Mouse (Mus musculus) E14TG2a.4 (cell line): ENCODE results near the gene Cela2a.
A peak's percentile ranks its signal among the peaks of the same experiment; 100 is the strongest.

ENCODE experiments used
- H3K27me3 ChIP-seq: 2 replicates; pipeline ENCODE4 v1.6.1; 2014; ENCODE audit warnings: low read length, control low read depth; ENCODE audit not compliant: insufficient read depth
- H3K36me3 ChIP-seq: 2 replicates; pipeline ENCODE4 v1.6.1; 2014; ENCODE audit warnings: low read length, control low read depth; ENCODE audit not compliant: insufficient read depth
- H3K4me1 ChIP-seq: replicated peaks from 2 replicates; pipeline ENCODE4 v1.6.1; 2014; ENCODE audit warnings: low read depth, low read length, control low read depth
- H3K4me3 ChIP-seq: replicated peaks from 2 replicates; pipeline ENCODE4 v1.5.1; 2014; ENCODE audit warnings: mild to moderate bottlenecking, low read length
- H3K9me3 ChIP-seq: 2 replicates; pipeline ENCODE4 v1.6.1; 2014; ENCODE audit warnings: low read length, control low read depth
- CTCF ChIP-seq: conservative IDR thresholded peaks from 2 replicates; pipeline ENCODE4 v1.5.1; 2014; ENCODE audit warnings: low read length
- NANOG ChIP-seq: IDR thresholded peaks from 2 replicates; pipeline ENCODE4 v1.6.1; 2014; ENCODE audit warnings: borderline replicate concordance, low read length, mixed read lengths
- POU5F1 ChIP-seq: IDR thresholded peaks from 2 replicates; pipeline ENCODE4 v1.6.1; 2014; ENCODE audit warnings: low read length, borderline replicate concordance

Cela2a gene

GRCm38 (mm10) chr4:141790524-141790990 lies 35.4 kb downstream of the Cela2a start, which contains the start of gene Dnajc16:
Gene Dnajc16, minus strand, starts transcription at chr4:141790931.
- TF ChIP-seq POU5F1 (no peak), CTCF (no peak), NANOG (no peak)
- H3K36me3 ChIP-seq, result peaks cover 22% of the 10 kb centered on the region
- H3K9me3 ChIP-seq, result no peaks in the 10 kb centered on the region
- peak within 1 kb of the TSS; percentile 99 for H3K4me3 ChIP-seq
- H3K4me1 ChIP-seq, result peaks cover 44% of the 10 kb centered on the region
- H3K27me3 ChIP-seq, result no peaks in the 10 kb centered on the region

GRCm38 (mm10) chr4:141789564-141790218 lies 36.3 kb downstream of the Cela2a start:
- TF ChIP-seq POU5F1 (no peak), CTCF (no peak), NANOG (no peak)

GRCm38 (mm10) chr4:141787462-141787861 lies 38.5 kb downstream of the Cela2a start:
- Histone ChIP-seq H3K4me3 (no peak overlapping the region), H3K4me1 (peaks cover 48% of the 10 kb centered on the region), H3K36me3 (peaks cover 52% of the 10 kb centered on the region), H3K9me3 (no peaks in the 10 kb centered on the region), H3K27me3 (no peaks in the 10 kb centered on the region)
- TF ChIP-seq NANOG (no peak), POU5F1 (no peak), CTCF (no peak)

More at GRCm38 (mm10) chr4:141789564-141790218, 36.3 kb downstream of the Cela2a start:
- Histone ChIP-seq H3K27me3 (no peaks in the 10 kb centered on the region), H3K4me3 (peak overlapping the region; percentile 99), H3K36me3 (peaks cover 30% of the 10 kb centered on the region), H3K9me3 (no peaks in the 10 kb centered on the region), H3K4me1 (peaks cover 51% of the 10 kb centered on the region)

GRCm38 (mm10) chr4:141787046-141787445 lies 38.9 kb downstream of the Cela2a start:
- H3K36me3 ChIP-seq, result peaks cover 56% of the 10 kb centered on the region
- H3K4me3 ChIP-seq, result no peak overlapping the region
- peaks cover 44% of the 10 kb centered on the region for H3K4me1 ChIP-seq
- H3K27me3 ChIP-seq, result no peaks in the 10 kb centered on the region
- TF ChIP-seq NANOG, result no peak
- TF ChIP-seq POU5F1, result no peak
- TF ChIP-seq CTCF, result no peak
- H3K9me3 ChIP-seq, result no peaks in the 10 kb centered on the region

GRCm38 (mm10) chr4:141786141-141786540 lies 39.8 kb downstream of the Cela2a start:
- peaks cover 34% of the 10 kb centered on the region for H3K4me1 ChIP-seq
- peaks cover 65% of the 10 kb centered on the region for H3K36me3 ChIP-seq
- H3K9me3 ChIP-seq, result no peaks in the 10 kb centered on the region
- H3K4me3 ChIP-seq, result no peak overlapping the region
- TF ChIP-seq CTCF (no peak), POU5F1 (no peak)
- no peaks in the 10 kb centered on the region for H3K27me3 ChIP-seq

GRCm38 (mm10) chr4:141784835-141785234 lies 41.1 kb downstream of the Cela2a start:
- Histone ChIP-seq H3K9me3 (no peaks in the 10 kb centered on the region), H3K36me3 (peaks cover 78% of the 10 kb centered on the region), H3K4me3 (no peak overlapping the region), H3K4me1 (peaks cover 29% of the 10 kb centered on the region), H3K27me3 (no peaks in the 10 kb centered on the region)
- TF ChIP-seq POU5F1 (no peak), NANOG (no peak), CTCF (no peak)

GRCm38 (mm10) chr4:141781201-141781985 lies 44.6 kb downstream of the Cela2a start:
- Histone ChIP-seq H3K36me3 (peaks cover 89% of the 10 kb centered on the region), H3K4me1 (peaks cover 18% of the 10 kb centered on the region), H3K4me3 (no peak overlapping the region), H3K27me3 (no peaks in the 10 kb centered on the region), H3K9me3 (no peaks in the 10 kb centered on the region)
- TF ChIP-seq CTCF (no peak), POU5F1 (no peak), NANOG (no peak)

GRCm38 (mm10) chr4:141779828-141780227 lies 46.1 kb downstream of the Cela2a start:
- H3K9me3 ChIP-seq, result no peaks in the 10 kb centered on the region
- no peaks in the 10 kb centered on the region for H3K27me3 ChIP-seq
- peaks cover 10% of the 10 kb centered on the region for H3K4me1 ChIP-seq
- no peak for TF ChIP-seq NANOG
- no peak for TF ChIP-seq CTCF
- TF ChIP-seq POU5F1, result no peak
- peaks cover 92% of the 10 kb centered on the region for H3K36me3 ChIP-seq
- H3K4me3 ChIP-seq, result no peak overlapping the region
